Mouse (Mus musculus) neural tube, embryonic 11.5 days (tissue): Measurements from ENCODE around the gene Bphl. TPM values are rescaled to one million over a fixed set of nuclear protein-coding genes. Genes with fewer than 3 reads are reported as not detected.

Experiments
- ATAC-seq: fragments of 200-750 bp; cut with Nextera tagmentation; 2 replicates; pipeline ENCODE4 v1.8.0; 2017; ENCODE audit warnings: moderate number of reproducible peaks, mild to moderate bottlenecking, moderate TSS enrichment, moderate library complexity; ENCODE audit not compliant: insufficient read depth, low FRiP score, low TSS enrichment
- DNase-seq: peaks from one replicate; pipeline ENCODE4 v3.0.0-alpha.2; 2015; ENCODE audit warnings: low spot score
- H3K27ac ChIP-seq: fragments of 300-500 bp; sonication (generic); 2 replicates; pipeline ENCODE4 v1.5.1; 2014; ENCODE audit warnings: low read depth, mild to moderate bottlenecking, low read length
- H3K27me3 ChIP-seq: fragments of 300-500 bp; sonication (generic); 2 replicates; pipeline ENCODE4 v1.6.1; 2014; ENCODE audit warnings: mild to moderate bottlenecking, low read length, mixed read lengths; ENCODE audit not compliant: control insufficient read depth, insufficient read depth
- H3K36me3 ChIP-seq: fragments of 300-500 bp; sonication (generic); 2 replicates; pipeline ENCODE4 v1.6.1; 2014; ENCODE audit warnings: mild to moderate bottlenecking, low read length, moderate library complexity, mixed read lengths; ENCODE audit not compliant: control insufficient read depth, insufficient read depth
- H3K4me1 ChIP-seq: fragments of 300-500 bp; sonication (generic); 2 replicates; pipeline ENCODE4 v1.6.1; 2014; ENCODE audit warnings: low read length, mixed read lengths; ENCODE audit not compliant: control insufficient read depth, insufficient read depth
- H3K4me2 ChIP-seq: fragments of 300-500 bp; sonication (generic); 2 replicates; pipeline ENCODE4 v1.6.1; 2014; ENCODE audit warnings: low read depth, mild to moderate bottlenecking, moderate library complexity
- H3K4me3 ChIP-seq: fragments of 300-500 bp; sonication (generic); 2 replicates; pipeline ENCODE4 v1.5.1; 2014; ENCODE audit warnings: low read depth, low read length
- H3K9ac ChIP-seq: fragments of 300-500 bp; sonication (generic); 2 replicates; pipeline ENCODE4 v1.6.1; 2014; ENCODE audit warnings: mild to moderate bottlenecking, low read length
- H3K9me3 ChIP-seq: fragments of 300-500 bp; sonication (generic); 2 replicates; pipeline ENCODE4 v1.6.1; 2016; ENCODE audit warnings: low read length; ENCODE audit not compliant: control insufficient read depth
- WGBS: fragments of 180-500 bp; shearing (Covaris S2); extraction: QIAGEN DNeasy Blood & Tissue Kit; methylation state at CpG from one replicate; pipeline ENCODE4 v1.1.7; 2014; 5-methylcytosine and 5-hydroxymethylcytosine counted together
- polyA plus RNA-seq: library from polyadenylated mRNA; unstranded; fragments of >200 nt; fragmentation: Nextera tagmentation; extraction: Ambion mirVana; gene quantifications from 2 replicates; pipeline ENCODE4 v1.2.1, GENCODE M21; 2014

The Bphl gene
- polyA plus RNA-seq, 1 experiment from 2014 or later = 26.5 TPM

DNA sequence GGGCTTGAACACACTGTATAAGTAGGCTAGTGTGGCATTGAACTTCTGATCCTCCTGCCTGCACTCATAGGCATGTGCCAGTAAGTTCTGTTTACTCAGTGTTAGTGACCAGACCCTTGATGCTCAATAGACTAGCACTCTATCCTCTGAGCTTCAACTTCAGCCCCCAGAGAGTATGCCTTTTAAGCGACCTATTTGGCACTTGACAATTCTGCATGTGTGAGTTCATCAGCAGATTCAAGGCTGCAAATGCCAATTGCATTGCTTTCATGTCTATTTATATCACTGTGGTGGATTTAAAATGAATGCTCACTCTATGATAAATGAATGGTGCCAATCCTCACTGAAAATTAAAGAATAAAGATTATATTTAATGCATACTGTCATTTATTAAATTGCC lies 68.0 kb downstream of the Bphl start:
- H3K4me2 ChIP-seq = no peak overlapping the region
- H3K9ac ChIP-seq = no peak overlapping the region
- 72% methylated on average over 1 of the region's 1 CpGs for WGBS
- DNase-seq (no peak), ATAC-seq (no peak)
- no peaks in the 10 kb centered on the region for H3K9me3 ChIP-seq
- H3K4me3 ChIP-seq = no peak overlapping the region
- H3K27me3 ChIP-seq = no peaks in the 10 kb centered on the region
- no peak overlapping the region for H3K27ac ChIP-seq
- H3K36me3 ChIP-seq = no peaks in the 10 kb centered on the region
- H3K4me1 ChIP-seq = no peaks in the 10 kb centered on the region

DNA sequence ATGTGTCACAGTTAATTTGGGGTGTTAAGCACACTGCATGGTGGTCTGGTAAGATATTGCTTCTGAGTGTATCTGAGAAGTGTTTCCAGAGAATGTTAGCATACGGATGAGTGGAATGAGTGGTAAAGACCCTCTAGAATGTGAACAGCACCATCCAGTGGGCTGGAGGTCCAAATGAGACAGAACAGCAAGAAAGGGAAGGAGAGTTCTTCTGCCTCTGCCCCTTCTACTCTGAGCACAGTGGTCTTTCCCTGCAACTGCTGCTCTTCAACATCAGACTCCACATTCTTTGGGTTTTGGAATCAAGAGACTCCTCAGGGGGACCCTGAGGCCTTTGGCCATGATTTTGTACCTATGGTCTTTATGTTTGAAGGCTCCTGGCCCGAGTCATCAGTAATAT lies 68.9 kb downstream of the Bphl start:
- Histone ChIP-seq H3K27me3 (no peaks in the 10 kb centered on the region), H3K4me2 (no peak overlapping the region), H3K9ac (no peak overlapping the region), H3K36me3 (no peaks in the 10 kb centered on the region), H3K9me3 (no peaks in the 10 kb centered on the region), H3K27ac (no peak overlapping the region), H3K4me1 (no peaks in the 10 kb centered on the region), H3K4me3 (no peak overlapping the region)
- ATAC-seq (no peak), DNase-seq (no peak)
- WGBS = 81% methylated on average over 2 of the region's 2 CpGs

DNA sequence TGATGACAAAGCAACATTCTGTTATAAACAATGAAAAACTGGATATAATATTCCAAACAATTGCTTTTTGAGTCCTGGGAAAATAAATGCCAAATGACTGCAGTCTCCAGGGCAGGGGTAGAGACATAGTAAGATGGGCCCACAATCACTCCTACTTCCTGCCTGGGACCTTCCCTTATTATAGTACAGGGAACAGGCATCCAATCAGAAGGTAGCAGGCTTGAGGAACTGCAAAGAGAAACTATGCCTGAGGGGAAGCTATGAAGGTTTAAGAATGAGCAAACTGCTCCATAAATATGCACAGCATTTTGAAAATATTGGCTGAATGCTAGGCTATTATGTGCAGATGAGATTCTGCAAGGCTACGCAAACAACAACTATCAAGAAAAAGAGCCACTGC lies 69.6 kb downstream of the Bphl start:
- no peak overlapping the region for H3K27ac ChIP-seq
- H3K4me1 ChIP-seq = no peaks in the 10 kb centered on the region
- DNase-seq (no peak), ATAC-seq (no peak)
- H3K9ac ChIP-seq = no peak overlapping the region
- 98% methylated on average over 1 of the region's 1 CpGs for WGBS
- no peaks in the 10 kb centered on the region for H3K27me3 ChIP-seq
- H3K36me3 ChIP-seq = no peaks in the 10 kb centered on the region
- no peak overlapping the region for H3K4me3 ChIP-seq
- no peaks in the 10 kb centered on the region for H3K9me3 ChIP-seq
- H3K4me2 ChIP-seq = no peak overlapping the region

DNA sequence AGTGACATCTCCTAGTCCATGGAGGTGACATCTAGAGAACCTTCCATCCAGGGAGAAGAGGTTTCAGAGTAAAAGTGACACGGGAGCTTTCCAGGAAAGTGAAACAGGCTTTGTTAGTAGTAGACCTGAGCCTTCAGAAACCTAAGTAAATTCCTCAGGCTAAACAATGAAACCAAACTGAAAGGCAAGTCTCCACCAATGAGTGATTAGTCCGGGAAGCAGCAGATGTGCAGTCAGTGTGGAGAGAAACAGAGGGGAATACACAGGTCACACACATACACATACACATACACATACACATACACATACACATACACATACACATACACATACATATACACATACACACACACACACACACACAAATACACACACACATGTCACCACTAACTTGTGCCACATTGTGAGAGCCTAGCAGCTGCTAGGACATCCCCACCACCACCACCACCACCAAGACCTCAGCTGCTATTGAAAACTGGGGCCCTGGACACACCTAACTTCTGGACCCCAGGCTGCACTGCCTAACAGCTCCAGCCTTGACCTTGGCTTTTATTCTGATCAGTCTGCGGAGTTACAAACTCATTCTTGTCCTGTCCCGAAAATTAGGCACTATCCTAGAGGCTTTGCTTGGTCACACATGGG lies 71.8 kb downstream of the Bphl start:
- H3K27ac ChIP-seq = no peak overlapping the region
- no peak overlapping the region for H3K4me3 ChIP-seq
- H3K9ac ChIP-seq = no peak overlapping the region
- no peaks in the 10 kb centered on the region for H3K9me3 ChIP-seq
- no peaks in the 10 kb centered on the region for H3K4me1 ChIP-seq
- 86% methylated on average over 4 of the region's 4 CpGs for WGBS
- no peak overlapping the region for H3K4me2 ChIP-seq
- H3K36me3 ChIP-seq = no peaks in the 10 kb centered on the region
- no peak for ATAC-seq
- H3K27me3 ChIP-seq = no peaks in the 10 kb centered on the region
- DNase-seq = no peak

DNA sequence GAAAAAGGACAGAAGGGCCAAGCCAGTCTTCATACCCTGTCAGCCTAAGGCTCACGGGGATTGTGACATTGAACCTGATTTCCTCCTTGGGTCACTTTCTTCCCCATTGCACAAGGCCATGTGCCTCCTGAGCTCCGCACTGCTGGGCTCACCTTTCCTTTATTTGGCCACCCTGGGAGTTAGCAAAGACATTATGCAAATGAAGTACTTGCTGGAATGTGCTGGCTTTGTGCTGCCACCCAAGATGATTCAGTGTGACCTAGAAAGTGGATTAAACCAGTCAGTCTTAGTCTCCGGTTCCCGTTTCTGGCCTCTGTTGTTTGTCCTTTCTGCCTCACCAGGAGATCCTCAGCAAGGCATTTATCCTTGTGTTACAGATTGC lies 72.3 kb downstream of the Bphl start:
- Histone ChIP-seq H3K9ac (no peak overlapping the region), H3K27ac (no peak overlapping the region), H3K4me2 (no peak overlapping the region), H3K4me1 (no peaks in the 10 kb centered on the region), H3K27me3 (no peaks in the 10 kb centered on the region), H3K9me3 (no peaks in the 10 kb centered on the region), H3K36me3 (no peaks in the 10 kb centered on the region), H3K4me3 (no peak overlapping the region)
- 58% methylated on average over 4 of the region's 4 CpGs for WGBS
- ATAC-seq (no peak), DNase-seq (no peak)

DNA sequence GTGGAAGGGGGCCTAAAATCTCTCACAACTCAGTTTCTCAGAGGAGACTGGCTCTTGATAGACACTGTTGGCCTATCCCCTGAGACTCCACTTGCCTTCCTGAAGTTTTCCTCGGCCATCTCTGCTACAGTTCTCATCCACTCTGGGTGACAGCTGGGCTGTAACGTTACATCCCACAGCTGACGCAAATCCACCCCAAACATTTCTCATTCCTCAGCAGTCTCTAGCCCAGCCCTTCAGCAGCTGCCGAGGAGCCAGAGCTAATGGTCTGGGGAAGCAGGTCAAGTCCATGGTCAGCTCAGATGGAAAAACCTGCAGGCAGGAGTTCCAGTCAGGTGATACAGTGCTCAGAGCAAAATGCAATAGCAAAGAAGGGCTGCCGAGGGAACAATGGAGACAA lies 73.6 kb downstream of the Bphl start:
- no peak overlapping the region for H3K4me3 ChIP-seq
- H3K9me3 ChIP-seq = no peaks in the 10 kb centered on the region
- H3K4me1 ChIP-seq = no peaks in the 10 kb centered on the region
- DNase-seq (no peak), ATAC-seq (no peak)
- no peaks in the 10 kb centered on the region for H3K27me3 ChIP-seq
- 72% methylated on average over 5 of the region's 5 CpGs for WGBS
- no peaks in the 10 kb centered on the region for H3K36me3 ChIP-seq
- no peak overlapping the region for H3K9ac ChIP-seq
- no peak overlapping the region for H3K27ac ChIP-seq
- H3K4me2 ChIP-seq = no peak overlapping the region

DNA sequence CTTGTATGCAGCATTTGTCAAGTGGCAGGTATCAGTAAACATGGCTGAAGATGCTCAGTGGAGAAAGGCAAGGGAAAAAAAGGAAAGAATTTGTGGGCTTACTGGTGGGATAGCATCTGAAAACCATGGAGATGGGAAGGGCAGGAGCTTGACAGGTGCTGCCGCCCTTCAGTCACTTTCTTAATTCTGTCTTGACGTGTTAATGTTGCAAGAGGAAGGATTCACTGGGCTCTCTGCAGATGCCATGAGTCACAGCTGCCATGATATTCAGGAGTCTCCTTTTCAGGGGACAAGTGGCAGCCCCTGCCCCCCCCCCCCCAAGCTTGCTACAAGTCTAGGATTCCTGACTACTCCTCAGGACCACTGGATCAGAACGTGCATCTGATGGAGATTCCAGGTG lies 74.5 kb downstream of the Bphl start:
- H3K4me1 ChIP-seq = no peaks in the 10 kb centered on the region
- no peak overlapping the region for H3K9ac ChIP-seq
- DNase-seq = no peak
- H3K4me3 ChIP-seq = no peak overlapping the region
- 82% methylated on average over 3 of the region's 3 CpGs for WGBS
- H3K27ac ChIP-seq = no peak overlapping the region
- ATAC-seq = no peak
- no peaks in the 10 kb centered on the region for H3K36me3 ChIP-seq
- H3K9me3 ChIP-seq = no peaks in the 10 kb centered on the region
- H3K4me2 ChIP-seq = no peak overlapping the region
- H3K27me3 ChIP-seq = no peaks in the 10 kb centered on the region

DNA sequence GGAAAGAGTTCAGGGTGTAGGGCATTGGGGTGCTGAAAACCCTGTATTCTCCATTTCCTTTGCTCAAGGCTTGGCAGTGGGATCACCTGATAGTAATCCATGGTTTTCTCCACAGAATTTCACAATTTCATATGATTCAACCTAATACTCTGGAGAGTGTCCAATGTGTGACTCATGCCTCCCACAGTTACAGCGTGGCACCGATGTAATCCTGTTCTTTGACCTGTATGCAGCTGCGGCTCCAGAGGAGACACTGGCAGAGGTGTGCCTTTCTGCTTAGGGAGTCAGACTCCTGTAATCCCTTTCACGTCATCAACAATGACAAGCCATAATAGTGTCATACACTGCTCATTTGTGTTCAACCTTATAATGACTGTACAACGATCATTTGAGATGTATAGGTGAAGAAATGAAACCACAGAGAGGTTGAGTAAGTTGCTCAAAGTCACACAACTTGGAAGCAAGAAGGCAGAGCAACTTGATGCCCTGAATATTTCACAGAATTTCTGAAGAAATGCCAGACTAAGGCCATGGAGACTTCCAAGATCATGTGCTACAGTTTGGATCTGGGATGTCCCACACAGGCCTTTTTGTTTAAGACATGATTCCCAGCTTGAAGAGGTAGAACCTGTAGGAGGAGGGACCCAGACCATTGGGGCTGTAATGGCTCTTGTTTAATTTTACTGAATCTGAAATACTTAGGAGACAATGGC lies 75.1 kb downstream of the Bphl start:
- Histone ChIP-seq H3K4me1 (no peaks in the 10 kb centered on the region), H3K9ac (no peak overlapping the region), H3K27me3 (no peaks in the 10 kb centered on the region), H3K9me3 (no peaks in the 10 kb centered on the region), H3K4me3 (no peak overlapping the region), H3K4me2 (no peak overlapping the region), H3K36me3 (no peaks in the 10 kb centered on the region), H3K27ac (no peak overlapping the region)
- no peak for ATAC-seq
- no peak for DNase-seq
- WGBS = 87% methylated on average over 5 of the region's 5 CpGs

DNA sequence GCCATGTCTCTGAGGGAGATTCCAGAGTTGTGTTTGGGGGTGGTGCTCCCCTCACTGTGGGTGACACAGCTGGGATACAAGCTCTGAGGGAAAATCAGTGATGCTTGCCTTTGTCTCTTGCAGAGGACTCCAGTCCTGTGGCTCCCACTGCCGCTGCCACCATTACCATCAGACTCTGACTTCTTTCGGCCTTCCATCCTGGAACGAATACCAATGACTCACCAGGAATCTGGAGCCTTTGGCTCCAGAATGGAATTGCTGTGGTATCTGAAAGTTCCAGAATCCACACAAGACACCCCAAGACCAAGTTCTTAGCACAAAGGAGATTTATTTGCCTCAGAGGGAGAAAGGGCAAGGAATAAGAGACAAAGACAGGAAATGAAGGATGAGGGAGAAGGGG lies 75.7 kb downstream of the Bphl start:
- no peak overlapping the region for H3K4me3 ChIP-seq
- no peaks in the 10 kb centered on the region for H3K4me1 ChIP-seq
- H3K9me3 ChIP-seq = no peaks in the 10 kb centered on the region
- H3K36me3 ChIP-seq = no peaks in the 10 kb centered on the region
- 92% methylated on average over 3 of the region's 3 CpGs for WGBS
- ATAC-seq (no peak), DNase-seq (no peak)
- H3K4me2 ChIP-seq = no peak overlapping the region
- H3K27me3 ChIP-seq = no peaks in the 10 kb centered on the region
- H3K9ac ChIP-seq = no peak overlapping the region
- H3K27ac ChIP-seq = no peak overlapping the region
